Mouse (Mus musculus) gonadal fat pad, adult 2 months (tissue): ENCODE measurements around the gene Gle1. TPM values are rescaled to one million over a fixed set of nuclear protein-coding genes. Genes with fewer than 3 reads are reported as not detected.
"Not testable (repeated sequence)": the region's sequence is repeated elsewhere in the genome, so short reads cannot be mapped to it uniquely, and the experiment has no call there.

Source experiments
- DNase-seq: peaks from one replicate; pipeline ENCODE4 v3.0.0-alpha.2; 2012; ENCODE audit warnings: low read depth
- polyA plus RNA-seq: library from polyadenylated mRNA; depleted of rRNA; stranded (reverse); fragments of >200 nt; gene quantifications from 2 replicates; pipeline ENCODE4 v1.2.3, GENCODE M21; 2012; rRNA removed

Gle1 gene
- polyA plus RNA-seq = 19.3 and 24.5 TPM in 2 replicates

GRCm38 (mm10) chr2:29934906-29935599, at the start of gene Gle1:
TSS of gene Gle1 (plus strand) at chr2:29935426.
- DNase-seq = no peak

- DNase-seq = not testable (repeated sequence)
Measured at GRCm38 (mm10) chr2:29886659-29887292, 48.5 kb upstream of the Gle1 start.

- DNase-seq = peak; percentile 66
Measured at GRCm38 (mm10) chr2:29889066-29889944, 45.9 kb upstream of the Gle1 start, which contains the start of gene Odf2. TSS of gene Odf2 (plus strand) at chr2:29889221.

GRCm38 (mm10) chr2:29889991-29890833, 45.0 kb upstream of the Gle1 start:
- DNase-seq = no peak

GRCm38 (mm10) chr2:29891773-29892172, 43.5 kb upstream of the Gle1 start:
- DNase-seq = no peak

- DNase-seq = no peak
Measured at GRCm38 (mm10) chr2:29896071-29896470, 39.2 kb upstream of the Gle1 start.

- no peak for DNase-seq
Measured at GRCm38 (mm10) chr2:29897366-29897765, 37.9 kb upstream of the Gle1 start.

- no peak for DNase-seq
Measured at GRCm38 (mm10) chr2:29898081-29898480, 37.1 kb upstream of the Gle1 start.

- no peak for DNase-seq
Measured at GRCm38 (mm10) chr2:29902194-29902593, 33.0 kb upstream of the Gle1 start.

- not testable (repeated sequence) for DNase-seq
Measured at GRCm38 (mm10) chr2:29908171-29908570, 27.1 kb upstream of the Gle1 start.

- no peak for DNase-seq
Measured at GRCm38 (mm10) chr2:29910042-29910441, 25.2 kb upstream of the Gle1 start.

- no peak for DNase-seq
Measured at GRCm38 (mm10) chr2:29917621-29918020, 17.6 kb upstream of the Gle1 start.

- DNase-seq = no peak
Measured at GRCm38 (mm10) chr2:29922011-29922410, 13.2 kb upstream of the Gle1 start.

GRCm38 (mm10) chr2:29926542-29926941, 8.7 kb upstream of the Gle1 start:
- no peak for DNase-seq

GRCm38 (mm10) chr2:29930506-29930905, 4.7 kb upstream of the Gle1 start:
- DNase-seq = no peak

GRCm38 (mm10) chr2:29931194-29931593, 4.0 kb upstream of the Gle1 start:
- DNase-seq = no peak

- DNase-seq = no peak
Measured at GRCm38 (mm10) chr2:29940073-29940472, 4.8 kb downstream of the Gle1 start.

- DNase-seq = no peak
Measured at GRCm38 (mm10) chr2:29940826-29941225, 5.6 kb downstream of the Gle1 start.

GRCm38 (mm10) chr2:29944723-29945122, 9.5 kb downstream of the Gle1 start:
- no peak for DNase-seq

GRCm38 (mm10) chr2:29948896-29949295, 13.7 kb downstream of the Gle1 start:
- DNase-seq = no peak

- no peak for DNase-seq
Measured at GRCm38 (mm10) chr2:29961246-29961645, 26.0 kb downstream of the Gle1 start.
